In genomic region chr8:120618110-120618509, GRCm38 (mm10) we compare ENCODE assay signal across 8 mouse cellular contexts. TPM values are rescaled to one million over a fixed set of nuclear protein-coding genes. Genes with fewer than 3 reads are reported as not detected.
DNase-seq lines count a peak whose midpoint lies in the region; ATAC-seq lines count a peak whose summit lies in the region.
"Had no signal": no experiment of that assay in that cellular context is flagged by ENCODE, and none has a peak within 500 bp of the region (broad histone marks: within the 10 kb centered on the region; RNA-seq: fewer than 3 reads in every experiment).

No protein-coding gene starts in this region.

- H3K4me2 ChIP-seq in forebrain, embryonic 12.5 days = peak overlapping the region; percentile 27
- peak overlapping the region; percentile 22 for H3K4me2 ChIP-seq in hindbrain, embryonic 13.5 days

- no peaks in the 10 kb centered on the region for H3K9me3 ChIP-seq in forebrain, embryonic 12.5 days
- no peaks in the 10 kb centered on the region for H3K9me3 ChIP-seq in hindbrain, embryonic 13.5 days
- H3K9me3 ChIP-seq: megakaryocyte, embryonic 14.5 days had no signal

- peak; percentile 24; the same call in 1 of the 2 replicates for ATAC-seq in forebrain, embryonic 12.5 days (ENCODE audit: low FRiP score)
- ATAC-seq in hindbrain, embryonic 13.5 days (ENCODE audit: low FRiP score) = peak; percentile 55

- H3K27me3 ChIP-seq in forebrain, embryonic 12.5 days = peaks cover 9% of the 10 kb centered on the region; the same call in 1 of the 2 replicates
- H3K27me3 ChIP-seq in hindbrain, embryonic 13.5 days = no peaks in the 10 kb centered on the region

- no peaks in the 10 kb centered on the region for H3K36me3 ChIP-seq in forebrain, embryonic 12.5 days (replicated peaks)
- no peaks in the 10 kb centered on the region for H3K36me3 ChIP-seq in hindbrain, embryonic 13.5 days

- no peak overlapping the region for H3K4me3 ChIP-seq in forebrain, embryonic 12.5 days (replicated peaks)
- H3K4me3 ChIP-seq in hindbrain, embryonic 13.5 days = no peak overlapping the region
- H3K4me3 ChIP-seq: megakaryocyte, embryonic 14.5 days had no signal

- H3K4me1 ChIP-seq in forebrain, embryonic 12.5 days = peaks cover 41% of the 10 kb centered on the region
- peaks cover 44% of the 10 kb centered on the region for H3K4me1 ChIP-seq in hindbrain, embryonic 13.5 days (replicated peaks)

- peak overlapping the region; percentile 61; the same call in 1 of the 2 replicates for H3K27ac ChIP-seq in forebrain, embryonic 12.5 days
- H3K27ac ChIP-seq in hindbrain, embryonic 13.5 days = peak overlapping the region; percentile 70; the same call in 1 of the 2 replicates

- WGBS in forebrain, embryonic 12.5 days = 0% methylated on average over 6 of the region's 6 CpGs
- WGBS in hindbrain, embryonic 13.5 days = 0% methylated on average over 6 of the region's 6 CpGs

- H3K9ac ChIP-seq in forebrain, embryonic 12.5 days = peak overlapping the region; percentile 36; the same call in 1 of the 2 replicates
- peak overlapping the region; percentile 47; the same call in 1 of the 2 replicates for H3K9ac ChIP-seq in hindbrain, embryonic 13.5 days

- DNase-seq in R1 (ENCODE audit: low read depth, low spot score) = peak; percentile 94
- peak; percentile 59 for DNase-seq in c-Kit-positive CD71-positive TER-119-negative erythroid progenitor cells, embryonic 14.5 days (ENCODE audit: low read depth)
- peak; percentile 68 for DNase-seq in layer of hippocampus, adult 9-11 months
- peak; percentile 59 to 82 for DNase-seq in lung, postnatal 4 days
- peak; percentile 59 to 77 for DNase-seq in right cerebral cortex, postnatal 10 days (ENCODE audit: low spot score in 2 of 2)

RNA-seq across cellular contexts. Expression of gene Gins2, which starts 29.0 kb away (rescaled TPM):
- polyA plus RNA-seq in forebrain, embryonic 12.5 days (2016; fragmentation: Nextera tagmentation; extraction: Ambion mirVana) = 83.2 and 84.8 TPM in 2 replicates
- 23.1 and 24.5 TPM in 2 replicates for polyA plus RNA-seq in hindbrain, embryonic 13.5 days (2015; fragmentation: Nextera tagmentation; extraction: Ambion mirVana)

RNA-seq across cellular contexts. Expression of gene 1190005I06Rik, which starts 29.3 kb away (rescaled TPM):
- polyA plus RNA-seq in forebrain, embryonic 12.5 days (2016; fragmentation: Nextera tagmentation; extraction: Ambion mirVana) = 1.7 and 3.1 TPM in 2 replicates
- polyA plus RNA-seq in hindbrain, embryonic 13.5 days (2015; fragmentation: Nextera tagmentation; extraction: Ambion mirVana) = 8.9 and 11.0 TPM in 2 replicates

RNA-seq across cellular contexts. Expression of gene Gm27021, which starts 49.8 kb away (rescaled TPM):
- 4.3 and 4.4 TPM in 2 replicates for polyA plus RNA-seq in forebrain, embryonic 12.5 days (2016; fragmentation: Nextera tagmentation; extraction: Ambion mirVana)
- 5.2 and 6.0 TPM in 2 replicates for polyA plus RNA-seq in hindbrain, embryonic 13.5 days (2015; fragmentation: Nextera tagmentation; extraction: Ambion mirVana)

RNA-seq across cellular contexts. Expression of gene Cox4i1, which starts 49.9 kb away (rescaled TPM):
- polyA plus RNA-seq in forebrain, embryonic 12.5 days (2016; fragmentation: Nextera tagmentation; extraction: Ambion mirVana) = 803 and 809 TPM in 2 replicates
- polyA plus RNA-seq in hindbrain, embryonic 13.5 days (2015; fragmentation: Nextera tagmentation; extraction: Ambion mirVana) = 1,116 and 1,159 TPM in 2 replicates

RNA-seq across cellular contexts. Expression of gene Emc8, which starts 50.3 kb away (rescaled TPM):
- polyA plus RNA-seq in forebrain, embryonic 12.5 days (2016; fragmentation: Nextera tagmentation; extraction: Ambion mirVana) = 234 and 244 TPM in 2 replicates
- 135 and 150 TPM in 2 replicates for polyA plus RNA-seq in hindbrain, embryonic 13.5 days (2015; fragmentation: Nextera tagmentation; extraction: Ambion mirVana)
